ENCODE assay signal across 1 mouse cellular context in the genomic region with DNA sequence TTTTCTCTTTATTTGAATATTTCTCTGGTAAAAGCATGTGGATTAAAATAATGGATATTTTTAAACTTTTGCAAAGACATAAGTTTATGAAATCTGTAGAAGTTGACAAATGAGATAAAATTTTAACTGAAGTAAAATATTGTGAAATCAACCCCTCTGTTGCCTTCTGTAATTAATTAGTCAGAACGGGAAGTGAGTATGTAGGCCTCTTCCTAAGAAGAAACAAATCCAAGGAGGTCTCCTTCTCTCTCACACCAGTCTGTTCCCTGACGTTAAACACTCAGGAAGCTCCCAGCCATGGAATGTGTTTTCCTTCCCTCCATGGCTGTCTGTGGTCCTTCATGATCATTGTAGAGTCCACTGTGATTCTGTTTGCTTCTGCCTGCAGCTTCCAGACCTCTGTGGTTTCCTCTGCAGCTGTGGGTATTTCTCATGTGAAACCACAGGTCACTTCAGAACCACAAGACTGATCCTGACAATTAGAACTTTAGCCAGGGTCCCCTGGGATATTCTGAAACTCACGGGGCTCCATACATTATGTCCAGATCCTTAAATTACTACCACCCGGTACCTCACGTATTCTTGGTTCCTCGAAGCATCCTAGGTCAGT.
TF ChIP-seq lines count a peak whose summit lies in the region.

No protein-coding gene starts in this region.

TF ChIP-seq in CH12.LX, 34 proteins besides CTCF, POLR2A, EP300 and RAD21 (continued from another document):
- TF ChIP-seq MEF2A (IDR thresholded peaks at IDR 0.05; ENCODE audit: borderline replicate concordance, low read depth, low read length) = no peak
- no peak for TF ChIP-seq GABPA (IDR thresholded peaks at IDR 0.05; ENCODE audit: insufficient replicate concordance, low read depth, low read length)
- TF ChIP-seq NELFE (IDR thresholded peaks at IDR 0.05; ENCODE audit: low read depth, low read length) = no peak
- no peak for TF ChIP-seq HCFC1 (IDR thresholded peaks at IDR 0.05; ENCODE audit: low read depth, low read length)
- no peak for TF ChIP-seq MAZ (IDR thresholded peaks at IDR 0.05; ENCODE audit: low read depth, low read length)
- TF ChIP-seq MAX (IDR thresholded peaks at IDR 0.05; ENCODE audit: low read length) = no peak
- TF ChIP-seq USF1 (IDR thresholded peaks at IDR 0.05; ENCODE audit: low read depth, low read length) = no peak
- no peak for TF ChIP-seq SIN3A (IDR thresholded peaks at IDR 0.05; ENCODE audit: low read length)
- no peak for TF ChIP-seq ZC3H11A (IDR thresholded peaks at IDR 0.05; ENCODE audit: low read depth, low read length)
- peak; percentile 52 for TF ChIP-seq ETS1 (conservative IDR thresholded peaks at IDR 0.05; ENCODE audit: low read depth, low read length)
- TF ChIP-seq JUND (conservative IDR thresholded peaks at IDR 0.05; ENCODE audit: low read depth, low read length) = no peak; the same call in 1 of the 2 replicates
- TF ChIP-seq JUN (IDR thresholded peaks at IDR 0.05; ENCODE audit: insufficient read depth, low read depth, low read length) = no peak
- no peak for TF ChIP-seq ZKSCAN1 (IDR thresholded peaks at IDR 0.05; ENCODE audit: borderline replicate concordance, low read depth, low read length)
